Mouse (Mus musculus): ENCODE data around the gene 1110004F10Rik. TPM values are rescaled to one million over a fixed set of nuclear protein-coding genes. Genes with fewer than 3 reads are reported as not detected.

1110004F10Rik gene
- total and polyA plus RNA-seq, 3 experiments: 158 to 182 TPM; not detected in 1

- no peaks in the 10 kb centered on the region for H3K4me1 ChIP-seq (ENCODE audit: control insufficient read depth in 1 of 2, insufficient read depth in 2 of 2, low read length in 2 of 2)
- no peaks in the 10 kb centered on the region for H3K27me3 ChIP-seq (ENCODE audit: control insufficient read depth in 1 of 2, insufficient read depth in 2 of 2, low read length in 2 of 2)
- no peaks in the 10 kb centered on the region for H3K79me2 ChIP-seq (ENCODE audit: control insufficient read depth, insufficient read depth, low read length, poor library complexity)
- H3K9me3 ChIP-seq (replicated peaks; ENCODE audit: insufficient read depth, low read length): no peaks in the 10 kb centered on the region
- no peak overlapping the region for H3K27ac ChIP-seq (ENCODE audit: control insufficient read depth, low read depth, low read length)
- no peaks in the 10 kb centered on the region; a peak in 1 of 4 replicates for H3K36me3 ChIP-seq (ENCODE audit: control insufficient read depth in 1 of 2, insufficient read depth in 2 of 2, low read length in 2 of 2)
- no peak overlapping the region for H3K4me3 ChIP-seq (ENCODE audit: control insufficient read depth in 1 of 2, insufficient read depth in 1 of 2, low read depth in 2 of 2, low read length in 2 of 2)
- H3K9ac ChIP-seq (ENCODE audit: control insufficient read depth, low read depth, low read length, poor library complexity, severe bottlenecking): no peak overlapping the region
- TF ChIP-seq KAT2A (conservative IDR thresholded peaks at IDR 0.05; ENCODE audit: low read depth, low read length) (no peak), TBP (IDR thresholded peaks at IDR 0.05; ENCODE audit: low read depth, low read length) (no peak), ZMIZ1 (IDR thresholded peaks at IDR 0.05; ENCODE audit: low read depth, low read length) (no peak)
- DNase-seq (ENCODE audit: low read depth, low spot score): no peak
These were observed 71.5 kb downstream of the 1110004F10Rik start for GRCm38 (mm10) chr7:116110661-116111060.

- TF ChIP-seq SMC3 (IDR thresholded peaks at IDR 0.05; ENCODE audit: low read depth, low read length) (no peak), TAL1 (IDR thresholded peaks at IDR 0.05; ENCODE audit: low read length) (no peak)
- Histone ChIP-seq H3K9ac (ENCODE audit: control insufficient read depth, low read depth, low read length, poor library complexity, severe bottlenecking) (no peak overlapping the region), H3K9me3 (replicated peaks; ENCODE audit: insufficient read depth, low read length) (no peaks in the 10 kb centered on the region), H3K36me3 (ENCODE audit: control insufficient read depth in 1 of 2, insufficient read depth in 2 of 2, low read length in 2 of 2) (no peaks in the 10 kb centered on the region), H3K27ac (ENCODE audit: control insufficient read depth, low read depth, low read length) (no peak overlapping the region), H3K4me3 (ENCODE audit: control insufficient read depth in 1 of 2, insufficient read depth in 1 of 2, low read depth in 2 of 2, low read length in 2 of 2) (no peak overlapping the region), H3K27me3 (ENCODE audit: control insufficient read depth in 1 of 2, insufficient read depth in 2 of 2, low read length in 2 of 2) (no peaks in the 10 kb centered on the region), H3K79me2 (ENCODE audit: control insufficient read depth, insufficient read depth, low read length, poor library complexity) (no peaks in the 10 kb centered on the region), H3K4me1 (ENCODE audit: control insufficient read depth in 1 of 2, insufficient read depth in 2 of 2, low read length in 2 of 2) (no peaks in the 10 kb centered on the region)
- DNase-seq (ENCODE audit: low read depth, low spot score): no peak
These were observed 72.3 kb downstream of the 1110004F10Rik start for GRCm38 (mm10) chr7:116111546-116111945.

- H3K36me3 ChIP-seq (ENCODE audit: control insufficient read depth in 1 of 2, insufficient read depth in 2 of 2, low read length in 2 of 2): no peaks in the 10 kb centered on the region
- TF ChIP-seq RCOR1 (IDR thresholded peaks at IDR 0.05; ENCODE audit: low read depth, low read length) (no peak), POLR2AphosphoS2 (IDR thresholded peaks at IDR 0.05; ENCODE audit: low read length) (no peak), HCFC1 (IDR thresholded peaks at IDR 0.05; ENCODE audit: low read depth, low read length) (no peak), MEF2A (IDR thresholded peaks at IDR 0.05; ENCODE audit: extremely low read depth, insufficient replicate concordance, low read depth, low read length, poor library complexity, severe bottlenecking) (no peak)
- no peaks in the 10 kb centered on the region for H3K27me3 ChIP-seq (ENCODE audit: control insufficient read depth in 1 of 2, insufficient read depth in 2 of 2, low read length in 2 of 2)
- H3K4me3 ChIP-seq (ENCODE audit: control insufficient read depth in 1 of 2, insufficient read depth in 1 of 2, low read depth in 2 of 2, low read length in 2 of 2): no peak overlapping the region
- no peak overlapping the region for H3K9ac ChIP-seq (ENCODE audit: control insufficient read depth, low read depth, low read length, poor library complexity, severe bottlenecking)
- no peak overlapping the region for H3K27ac ChIP-seq (ENCODE audit: control insufficient read depth, low read depth, low read length)
- no peaks in the 10 kb centered on the region for H3K4me1 ChIP-seq (ENCODE audit: control insufficient read depth in 1 of 2, insufficient read depth in 2 of 2, low read length in 2 of 2)
- no peaks in the 10 kb centered on the region for H3K9me3 ChIP-seq (replicated peaks; ENCODE audit: insufficient read depth, low read length)
- DNase-seq (ENCODE audit: low read depth, low spot score): no peak
- no peaks in the 10 kb centered on the region for H3K79me2 ChIP-seq (ENCODE audit: control insufficient read depth, insufficient read depth, low read length, poor library complexity)
These were observed 76.2 kb downstream of the 1110004F10Rik start for GRCm38 (mm10) chr7:116115216-116115930.

Measured in MEL (cell line).